Mouse (Mus musculus) megakaryocyte, embryonic 14.5 days (primary cell): Measurements from ENCODE around the gene Nav1.

Source experiments
- FLI1 ChIP-seq: IDR thresholded peaks from 2 replicates; pipeline ENCODE4 v1.6.1; 2012; ENCODE audit warnings: low read length, inconsistent platforms, mixed read lengths
- GATA1 ChIP-seq: IDR thresholded peaks from 3 replicates; pipeline ENCODE4 v1.6.1; 2012; ENCODE audit warnings: mixed read lengths, low read length, inconsistent platforms, borderline replicate concordance

DNA sequence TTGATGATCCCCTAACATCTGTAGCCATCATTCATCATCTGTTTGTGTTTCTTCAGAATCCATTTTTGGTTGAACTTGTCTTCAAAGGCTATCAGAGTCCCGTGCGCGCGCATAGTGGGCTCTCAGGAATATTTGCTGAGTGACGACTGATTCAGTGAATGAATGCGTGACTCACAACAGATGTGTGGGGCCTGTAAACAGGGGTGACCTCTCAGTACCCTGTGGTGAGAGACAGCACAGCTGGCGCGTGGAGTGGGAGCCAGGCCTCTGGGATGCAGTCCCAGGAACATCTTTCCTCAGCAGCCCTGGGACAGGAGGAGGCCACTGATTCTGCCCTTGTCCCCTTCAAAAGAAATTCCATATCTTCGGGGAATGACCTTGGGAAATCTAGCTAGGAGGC lies 16.3 kb downstream of the Nav1 start:
- TF ChIP-seq GATA1 (no peak), FLI1 (no peak)
